Mouse (Mus musculus): Measurements from ENCODE around the gene Lck. TPM values are rescaled to one million over a fixed set of nuclear protein-coding genes. Genes with fewer than 3 reads are reported as not detected.

Lck gene
- 1,731 TPM for polyA plus RNA-seq (2017; shearing (Covaris generic))

DNA sequence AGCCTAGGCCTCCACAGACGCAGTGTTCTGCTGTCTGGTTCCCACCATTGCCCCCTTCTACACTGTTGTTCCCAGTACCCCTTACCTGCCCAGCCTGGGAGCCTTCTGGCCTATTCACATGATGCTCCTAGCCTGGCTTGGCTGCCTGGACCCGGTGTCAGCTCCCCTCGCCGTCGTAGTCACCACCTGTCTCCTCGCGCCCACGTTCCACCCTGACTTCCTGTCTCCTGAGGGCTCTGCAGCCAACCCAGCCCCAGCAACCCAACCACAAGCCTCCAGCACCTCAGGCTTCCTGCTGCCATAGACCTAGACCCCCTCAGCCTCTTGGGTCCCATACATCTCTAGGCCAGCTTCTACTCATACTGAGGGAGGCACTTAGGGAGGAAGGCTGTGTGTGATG lies at the start of gene Lck:
Gene Lck (minus strand): TSS at position 212 of the 400 bp plus-strand sequence.

DNA sequence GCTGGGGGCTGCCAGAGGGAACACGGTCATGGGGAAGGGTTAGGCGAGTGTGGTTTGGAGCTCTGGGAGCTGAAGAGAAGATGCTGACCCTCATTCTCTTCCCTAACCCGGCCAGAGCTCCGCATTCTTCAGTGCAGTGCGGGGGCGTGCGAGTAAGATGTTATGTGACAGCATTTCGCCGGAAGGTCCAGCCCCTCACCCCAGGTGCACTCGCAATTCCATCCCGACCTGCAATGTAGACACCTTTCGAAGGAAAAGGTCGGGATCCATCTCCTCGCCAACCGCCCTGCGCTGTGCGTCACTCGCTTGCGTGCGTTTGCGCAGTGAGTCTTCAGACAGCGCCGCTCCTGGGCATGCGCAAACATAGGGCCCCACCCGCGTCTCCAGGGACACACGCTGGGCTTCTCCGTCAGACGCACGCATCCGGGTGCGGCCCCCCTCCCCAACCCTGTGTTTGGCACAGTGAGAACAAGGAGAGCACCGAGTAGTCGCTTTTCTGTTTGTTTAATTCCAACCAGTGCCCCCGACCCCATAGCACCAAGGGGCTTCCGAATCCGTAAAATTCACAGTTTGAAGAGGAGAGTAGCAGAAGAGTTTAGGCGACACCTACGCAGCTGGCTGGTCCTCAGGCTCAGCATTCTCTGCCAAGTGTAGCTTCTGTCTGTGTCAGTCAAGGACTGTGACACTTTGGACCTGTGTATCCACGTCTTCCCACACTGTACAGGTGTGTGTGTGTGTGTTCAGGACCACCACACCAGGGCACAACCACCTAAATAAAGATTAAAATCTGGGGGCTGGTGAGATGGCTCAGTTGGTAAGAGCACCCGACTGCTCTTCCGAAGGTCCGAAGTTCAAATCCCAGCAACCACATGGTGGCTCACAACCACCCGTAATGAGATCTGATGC lies 45.6 kb upstream of the Lck start, which contains the start of gene Iqcc:
Gene Iqcc (minus strand): TSS at position 314 of the 906 bp plus-strand sequence.

GRCm38 (mm10) chr4:129614093-129614492 lies 40.7 kb upstream of the Lck start, which contains the start of gene Dcdc2b:
Gene Dcdc2b, minus strand, starts transcription at chr4:129614257.

GRCm38 (mm10) chr4:129600233-129601158 lies 27.1 kb upstream of the Lck start, which contains the start of the genes Eif3i and Tmem234:
Gene Eif3i, minus strand, starts transcription at chr4:129600648.
Gene Tmem234, plus strand, starts transcription at chr4:129600668.

GRCm38 (mm10) chr4:129578466-129578865 lies 5.0 kb upstream of the Lck start, which contains the start of gene Fam167b:
Gene Fam167b, minus strand, starts transcription at chr4:129578549.

GRCm38 (mm10) chr4:129542592-129543141 lies 30.8 kb downstream of the Lck start, which contains the start of gene Hdac1:
Gene Hdac1, minus strand, starts transcription at chr4:129542713.

DNA sequence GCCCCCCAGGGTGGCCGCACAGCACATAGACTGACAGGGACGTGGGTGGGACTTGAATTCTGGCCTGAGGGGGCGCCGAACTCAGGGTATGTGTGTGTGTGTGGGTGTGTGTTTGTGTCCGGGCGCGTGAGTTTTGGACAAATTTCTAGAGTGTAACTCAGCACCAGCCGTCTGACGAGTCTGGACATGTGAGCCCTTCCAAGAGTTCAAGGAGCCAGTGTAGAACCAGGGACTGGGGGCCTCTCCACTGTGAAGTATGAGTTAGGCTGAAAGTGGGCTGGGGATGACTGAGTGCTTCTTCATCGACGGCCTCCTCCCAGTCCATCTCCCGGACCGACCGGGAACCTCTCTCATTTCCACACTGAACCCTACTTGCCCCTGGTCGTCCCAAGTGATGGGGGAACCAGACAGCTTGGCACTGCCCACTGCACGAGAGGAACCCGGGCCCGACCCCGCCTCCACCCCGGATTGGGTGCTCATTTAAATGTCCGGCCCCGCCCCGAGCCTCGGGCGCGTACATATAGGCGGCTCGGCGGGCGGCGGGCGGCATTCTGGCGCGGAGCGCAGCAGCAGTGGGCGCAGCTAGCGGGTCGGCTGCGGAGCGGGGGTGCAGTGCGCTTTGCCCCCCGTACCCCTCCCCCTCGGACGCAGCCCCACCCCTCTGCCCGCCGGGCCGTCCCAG lies 60.2 kb downstream of the Lck start, which contains the start of gene Marcksl1:
Gene Marcksl1 (plus strand): TSS at position 496 of the 682 bp plus-strand sequence.

Other genes starting within 250 kb of the Lck start
- 395 TPM for gene Rbbp4, start 238.3 kb downstream of the Lck start, polyA plus RNA-seq (2017; shearing (Covaris generic))
- 79.4 TPM for gene Zbtb8os, start 237.9 kb downstream of the Lck start, polyA plus RNA-seq (2017; shearing (Covaris generic))
- gene Zbtb8a, start 195.5 kb downstream of the Lck start, polyA plus RNA-seq (2017; shearing (Covaris generic)): 14.4 TPM
- 0.20 TPM for gene Zbtb8b, start 132.8 kb downstream of the Lck start, polyA plus RNA-seq (2017; shearing (Covaris generic))
- gene Bsdc1, start 112.1 kb downstream of the Lck start, polyA plus RNA-seq (2017; shearing (Covaris generic)): 45.1 TPM
- not detected for gene Tssk3, start 82.6 kb downstream of the Lck start, polyA plus RNA-seq (2017; shearing (Covaris generic))
- not detected for gene Fam229a, start 82.5 kb downstream of the Lck start, polyA plus RNA-seq (2017; shearing (Covaris generic))
- gene Marcksl1, start 60.1 kb downstream of the Lck start, polyA plus RNA-seq (2017; shearing (Covaris generic)): 13.5 TPM
- gene Hdac1, start 30.9 kb downstream of the Lck start, polyA plus RNA-seq (2017; shearing (Covaris generic)): 379 TPM
- gene Fam167b, start 4.9 kb upstream of the Lck start, polyA plus RNA-seq (2017; shearing (Covaris generic)): 0.98 TPM
- 188 TPM for gene Eif3i, start 27.0 kb upstream of the Lck start, polyA plus RNA-seq (2017; shearing (Covaris generic))
- gene Tmem234, start 27.0 kb upstream of the Lck start, polyA plus RNA-seq (2017; shearing (Covaris generic)): 244 TPM
- 9.3 TPM for gene Dcdc2b, start 40.6 kb upstream of the Lck start, polyA plus RNA-seq (2017; shearing (Covaris generic))
- 46.3 TPM for gene Iqcc, start 45.5 kb upstream of the Lck start, polyA plus RNA-seq (2017; shearing (Covaris generic))
- gene Ccdc28b, start 50.3 kb upstream of the Lck start, polyA plus RNA-seq (2017; shearing (Covaris generic)): 55.1 TPM
- gene Txlna, start 67.4 kb upstream of the Lck start, polyA plus RNA-seq (2017; shearing (Covaris generic)): 96.9 TPM
- 25.8 TPM for gene Kpna6, start 99.1 kb upstream of the Lck start, polyA plus RNA-seq (2017; shearing (Covaris generic))
- 24.0 TPM for gene Tmem39b, start 123.2 kb upstream of the Lck start, polyA plus RNA-seq (2017; shearing (Covaris generic))
- 49.4 TPM for gene Khdrbs1, start 168.7 kb upstream of the Lck start, polyA plus RNA-seq (2017; shearing (Covaris generic))
- gene Ptp4a2, start 237.6 kb upstream of the Lck start, polyA plus RNA-seq (2017; shearing (Covaris generic)): 290 TPM